Mouse (Mus musculus) brown adipose tissue, adult 24 weeks (tissue): ENCODE data around the gene Nat10. TPM values are rescaled to one million over a fixed set of nuclear protein-coding genes. Genes with fewer than 3 reads are reported as not detected.

Source experiments
- H3K27ac ChIP-seq: fragments of 200-500 bp; replicated peaks from 2 replicates; pipeline ENCODE4 v1.5.1; 2012; ENCODE audit warnings: low read depth, mild to moderate bottlenecking, low read length
- H3K4me1 ChIP-seq: fragments of 200-500 bp; 2 replicates; pipeline ENCODE4 v1.6.1; 2012; ENCODE audit warnings: low read length, mixed read lengths; ENCODE audit not compliant: control insufficient read depth, insufficient read depth, insufficient read length
- H3K4me3 ChIP-seq: fragments of 200-500 bp; 2 replicates; pipeline ENCODE4 v1.5.1; 2012; ENCODE audit warnings: low read depth, mild to moderate bottlenecking, low read length, moderate library complexity; ENCODE audit not compliant: insufficient read depth
- polyA plus RNA-seq: library from polyadenylated mRNA; stranded (reverse); fragments of >200 nt; gene quantifications from 2 replicates; pipeline ENCODE4 v1.2.4, GENCODE M21; 2012; ENCODE audit not compliant: missing spikeins, insufficient read depth, insufficient read length

The Nat10 gene
- polyA plus RNA-seq, 1 experiment, result 6.9 TPM

- Histone ChIP-seq H3K4me3 (no peak overlapping the region), H3K4me1 (no peaks in the 10 kb centered on the region), H3K27ac (no peak overlapping the region)
Observed at GRCm38 (mm10) chr2:103719292-103719646, 41.8 kb downstream of the Nat10 start.

- H3K4me1 ChIP-seq, result no peaks in the 10 kb centered on the region
- H3K27ac ChIP-seq, result no peak overlapping the region
- no peak overlapping the region for H3K4me3 ChIP-seq
Observed at GRCm38 (mm10) chr2:103718594-103719291, 42.3 kb downstream of the Nat10 start.

DNA sequence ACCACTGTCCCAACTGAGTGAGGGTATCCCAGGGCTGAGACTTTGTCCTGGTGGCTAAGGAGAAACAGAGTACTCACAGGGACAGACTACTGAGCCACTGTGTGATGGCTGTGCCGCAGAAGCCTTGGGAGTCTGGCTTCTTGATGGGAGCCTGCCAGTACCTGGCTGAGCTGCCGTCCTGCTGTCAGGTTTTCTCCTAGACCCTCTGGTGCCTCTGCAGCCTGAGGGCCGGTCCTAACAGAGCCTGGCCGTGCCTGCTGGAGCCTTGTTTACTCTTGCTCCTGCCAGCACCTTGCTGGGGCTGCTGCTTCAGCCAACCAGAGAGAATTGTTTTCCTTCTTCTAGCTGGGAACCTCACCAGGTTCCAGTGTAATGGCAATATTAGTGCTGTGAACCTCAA is 46.7 kb downstream of the Nat10 start:
- H3K4me3 ChIP-seq, result no peak overlapping the region
- H3K4me1 ChIP-seq, result no peaks in the 10 kb centered on the region
- H3K27ac ChIP-seq, result no peak overlapping the region

DNA sequence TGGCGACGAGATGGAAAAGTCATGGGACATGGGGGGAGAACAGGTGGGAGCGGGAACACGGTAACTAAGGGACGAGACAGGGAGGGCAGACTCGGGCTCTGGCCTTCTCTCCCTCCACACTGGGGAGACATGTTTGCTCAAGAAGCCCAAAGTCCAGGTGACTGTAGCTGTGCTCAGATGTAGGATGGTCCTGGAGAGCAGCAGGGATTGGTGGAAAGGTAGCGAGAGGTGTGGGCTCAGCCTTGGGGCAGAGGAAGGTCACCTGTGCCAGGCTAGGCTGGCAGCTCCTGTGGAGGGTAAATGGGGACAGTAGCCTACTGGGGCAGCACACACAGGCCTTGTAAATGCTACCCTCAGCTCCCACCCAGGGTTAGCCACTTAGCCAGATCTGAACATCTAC is 47.2 kb downstream of the Nat10 start:
- Histone ChIP-seq H3K4me1 (no peaks in the 10 kb centered on the region), H3K4me3 (no peak overlapping the region), H3K27ac (no peak overlapping the region)

DNA sequence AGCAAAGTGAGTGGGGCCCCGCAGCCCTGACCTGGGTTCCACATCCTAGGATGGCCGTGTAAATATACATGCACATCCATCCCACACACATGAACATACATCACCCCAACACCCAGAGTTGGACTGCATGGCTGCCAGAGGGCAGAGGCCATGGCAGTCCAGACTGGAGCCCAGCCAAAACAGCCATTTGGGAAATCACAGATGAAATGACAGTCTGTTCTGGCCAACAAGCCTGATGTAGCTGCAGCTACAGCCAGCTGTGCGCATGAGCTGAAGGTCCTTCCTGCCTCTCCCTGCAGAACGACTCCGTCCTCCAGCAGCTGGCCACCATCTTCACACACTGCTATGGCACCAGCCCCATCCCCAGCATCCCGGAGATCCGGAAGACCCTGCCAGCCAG is 50.2 kb downstream of the Nat10 start:
- Histone ChIP-seq H3K27ac (no peak overlapping the region), H3K4me1 (no peaks in the 10 kb centered on the region; the same call in 1 of the 2 replicates), H3K4me3 (no peak overlapping the region)

- no peaks in the 10 kb centered on the region; the same call in 1 of the 2 replicates for H3K4me1 ChIP-seq
- H3K4me3 ChIP-seq, result no peak overlapping the region
- no peak overlapping the region for H3K27ac ChIP-seq
Observed at GRCm38 (mm10) chr2:103707056-103707776, 53.9 kb downstream of the Nat10 start.

- Histone ChIP-seq H3K4me1 (peaks cover 3% of the 10 kb centered on the region), H3K4me3 (no peak overlapping the region), H3K27ac (no peak overlapping the region)
Observed at GRCm38 (mm10) chr2:103706226-103706625, 54.8 kb downstream of the Nat10 start.

DNA sequence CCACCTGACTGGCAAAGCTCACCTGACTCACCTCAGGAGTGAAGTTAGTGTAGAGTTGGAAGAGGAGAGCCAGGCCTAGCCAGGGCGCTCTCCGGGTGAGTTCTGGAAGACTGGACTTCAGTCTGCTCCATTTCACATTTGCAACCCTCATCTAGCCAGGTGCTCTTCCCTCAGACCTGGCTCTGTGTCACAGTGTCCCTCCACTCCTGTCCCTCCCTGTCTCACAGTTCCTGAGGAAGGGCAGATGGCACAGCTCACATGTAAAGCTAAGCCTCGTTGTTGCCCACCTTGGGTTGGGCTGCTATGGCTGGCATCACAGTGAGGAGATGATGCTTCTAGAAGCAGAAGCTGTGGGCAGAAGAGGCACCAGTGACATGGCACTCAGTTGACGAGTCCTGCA is 55.2 kb downstream of the Nat10 start:
- H3K4me3 ChIP-seq, result no peak overlapping the region
- H3K27ac ChIP-seq, result no peak overlapping the region
- peaks cover 3% of the 10 kb centered on the region for H3K4me1 ChIP-seq

DNA sequence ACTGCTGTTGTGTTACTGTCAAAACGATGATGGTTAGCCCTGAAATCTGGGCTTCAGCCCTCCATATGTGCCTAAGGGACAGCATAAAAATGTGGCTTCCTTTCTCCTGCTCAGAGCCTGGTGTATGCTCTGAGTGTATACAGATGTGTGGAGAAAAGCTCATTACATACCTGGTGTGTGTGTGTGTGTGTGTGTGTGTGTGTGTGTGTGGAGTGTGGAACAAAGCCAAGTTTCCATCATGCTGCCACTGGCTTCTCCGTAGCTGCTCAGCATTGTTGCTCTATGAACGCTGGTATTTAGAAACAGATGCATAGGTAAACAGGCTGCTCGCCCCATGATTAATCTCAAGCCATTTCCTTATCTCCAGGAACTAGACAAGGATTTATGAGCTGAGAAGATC is 57.2 kb downstream of the Nat10 start:
- Histone ChIP-seq H3K4me1 (peaks cover 3% of the 10 kb centered on the region), H3K4me3 (no peak overlapping the region), H3K27ac (no peak overlapping the region)

- H3K27ac ChIP-seq, result no peak overlapping the region
- no peak overlapping the region for H3K4me3 ChIP-seq
- peaks cover 3% of the 10 kb centered on the region for H3K4me1 ChIP-seq
Observed at GRCm38 (mm10) chr2:103703336-103703735, 57.7 kb downstream of the Nat10 start.

DNA sequence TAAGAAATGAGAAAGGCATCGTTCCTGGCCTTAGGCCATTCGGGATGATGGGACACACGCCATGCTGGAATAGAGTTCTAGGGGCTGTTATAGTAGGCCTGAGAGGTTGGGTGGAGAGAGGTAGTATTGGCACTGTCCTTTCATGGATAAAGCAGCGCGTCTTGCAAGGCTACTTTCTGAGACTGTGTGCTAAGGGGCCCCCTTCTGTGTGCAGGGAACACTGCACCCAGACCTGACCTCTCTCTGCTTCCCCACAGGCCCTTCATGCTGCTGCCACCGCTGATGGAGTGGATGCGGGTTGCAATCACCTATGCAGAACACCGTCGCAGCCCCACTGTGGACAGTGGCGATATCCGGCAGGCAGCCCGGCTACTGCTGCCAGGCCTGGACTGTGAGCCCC is 60.6 kb downstream of the Nat10 start:
- peaks cover 3% of the 10 kb centered on the region for H3K4me1 ChIP-seq
- H3K4me3 ChIP-seq, result no peak overlapping the region
- no peak overlapping the region for H3K27ac ChIP-seq

DNA sequence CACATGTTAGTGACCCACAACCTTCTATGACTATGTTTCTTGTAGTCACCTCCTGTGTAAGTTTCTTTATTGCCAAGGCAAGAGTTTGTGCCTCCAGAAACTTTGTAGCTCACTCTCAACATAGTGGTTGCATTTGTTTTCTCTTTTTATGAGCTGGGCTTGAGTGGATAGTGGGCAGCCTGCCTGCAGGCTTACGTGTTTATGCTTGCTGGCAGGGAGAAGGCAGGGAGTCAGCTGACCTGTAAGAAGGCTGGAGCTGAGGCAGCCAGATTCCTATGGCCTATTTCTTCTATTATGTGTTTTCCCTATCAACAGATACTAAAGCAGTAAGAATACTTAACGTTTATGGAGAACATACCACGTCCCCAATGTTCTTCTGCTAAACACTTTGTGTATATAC is 64.9 kb downstream of the Nat10 start:
- H3K4me1 ChIP-seq, result no peaks in the 10 kb centered on the region
- no peak overlapping the region for H3K4me3 ChIP-seq
- H3K27ac ChIP-seq, result no peak overlapping the region

DNA sequence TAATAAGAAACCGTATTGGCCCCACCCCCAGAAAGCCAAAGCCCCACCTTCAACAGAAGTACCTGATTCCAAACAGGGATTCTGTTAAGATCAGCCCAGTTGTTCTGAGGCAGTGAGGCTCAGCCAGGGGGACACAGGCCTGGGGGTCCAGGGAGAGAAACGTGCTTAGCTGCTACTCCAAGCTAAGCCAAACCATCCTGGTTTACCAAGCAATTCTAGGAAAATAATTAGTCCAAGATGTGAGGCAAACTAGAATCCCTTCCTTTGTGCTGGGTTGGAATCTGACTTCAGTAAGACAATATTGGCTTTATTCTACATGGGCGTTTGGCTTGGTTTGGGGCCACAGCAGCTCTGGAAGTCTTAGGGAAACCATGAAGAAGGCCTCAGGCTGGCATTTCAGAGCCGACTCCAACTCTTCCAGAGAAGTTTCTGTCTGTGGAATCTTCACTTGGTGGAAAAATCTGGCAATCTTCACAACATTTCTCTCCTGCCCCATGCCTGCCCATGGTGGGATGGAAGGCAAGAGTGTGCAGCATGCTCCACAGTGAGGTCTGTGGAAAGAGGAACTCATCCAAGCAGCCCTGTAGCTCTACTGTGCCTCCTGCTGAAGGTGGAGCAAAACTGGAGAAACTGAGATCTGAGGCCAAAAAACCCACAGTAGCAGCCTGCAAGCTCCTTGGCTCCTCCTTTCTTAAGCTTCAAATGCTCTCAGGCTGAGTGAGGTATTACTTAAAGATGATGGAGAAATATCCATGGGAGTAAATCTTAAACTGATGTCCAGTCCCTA is 66.1 kb downstream of the Nat10 start:
- Histone ChIP-seq H3K27ac (no peak overlapping the region), H3K4me3 (no peak overlapping the region), H3K4me1 (no peaks in the 10 kb centered on the region)

DNA sequence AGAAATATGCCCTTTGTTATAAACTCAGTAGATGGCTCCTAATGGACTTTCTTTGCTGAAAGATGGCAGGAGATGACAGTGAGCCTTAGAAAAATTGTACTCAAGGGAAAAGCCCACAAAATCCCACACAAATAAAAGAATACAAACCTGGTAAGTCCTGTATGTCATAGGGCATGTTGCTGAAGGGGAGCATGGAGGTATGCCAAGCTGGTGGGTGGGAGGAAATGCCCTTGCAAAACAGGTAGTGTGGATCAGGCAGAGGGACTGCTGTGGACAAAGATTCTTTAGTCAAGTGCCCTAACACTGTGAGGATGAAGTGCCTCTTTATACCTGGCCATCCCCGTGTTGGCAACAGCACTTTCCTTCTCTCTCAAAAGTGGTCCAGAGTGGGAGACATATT is 68.3 kb downstream of the Nat10 start:
- Histone ChIP-seq H3K4me3 (no peak overlapping the region), H3K4me1 (no peaks in the 10 kb centered on the region), H3K27ac (no peak overlapping the region)

DNA sequence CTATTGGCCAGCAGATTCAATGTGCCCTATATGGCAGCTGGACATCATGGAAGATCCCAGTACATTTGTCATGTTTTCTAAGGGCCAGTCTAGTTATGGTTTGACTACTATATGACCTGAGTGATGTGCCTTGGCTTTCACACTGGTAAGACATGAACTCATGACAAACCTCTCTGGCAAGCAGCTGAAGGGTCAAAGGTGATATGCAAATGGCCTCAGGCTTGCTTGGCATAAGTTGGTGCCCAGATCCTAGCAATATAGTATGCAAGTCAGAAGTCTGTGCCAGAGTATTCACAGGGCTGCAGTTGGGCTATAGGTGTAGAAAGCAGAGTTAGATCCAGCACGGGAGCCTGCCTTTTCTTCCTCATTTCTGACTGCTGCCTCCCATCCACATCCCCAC is 69.8 kb downstream of the Nat10 start:
- H3K4me1 ChIP-seq, result no peaks in the 10 kb centered on the region
- H3K27ac ChIP-seq, result no peak overlapping the region
- no peak overlapping the region for H3K4me3 ChIP-seq
